In genomic region chr13:42301961-42302861, GRCm38 (mm10) we compare ENCODE assay signal across 8 mouse cellular contexts. TPM values are rescaled to one million over a fixed set of nuclear protein-coding genes. Genes with fewer than 3 reads are reported as not detected.
A peak's percentile ranks its signal among the peaks of the same experiment; 100 is the strongest.
DNase-seq lines count a peak whose midpoint lies in the region; ATAC-seq and TF ChIP-seq lines count a peak whose summit lies in the region.

No protein-coding gene starts in this region.

- no peak overlapping the region for H3ac ChIP-seq in myocyte (ENCODE audit: control insufficient read depth, insufficient read length)

- peaks cover 17% of the 10 kb centered on the region; the same call in 1 of the 2 replicates for H3K36me3 ChIP-seq in heart, embryonic 15.5 days
- H3K36me3 ChIP-seq in myocyte (ENCODE audit: control insufficient read depth, insufficient read depth): no peaks in the 10 kb centered on the region

- H3K4me2 ChIP-seq in heart, embryonic 15.5 days: peak overlapping the region; percentile 72
- H3K4me2 ChIP-seq in myocyte (ENCODE audit: low read depth): peak overlapping the region; percentile 92

- WGBS in heart, embryonic 15.5 days: 14% methylated on average over 27 of the region's 27 CpGs

- H3K4me1 ChIP-seq in heart, embryonic 15.5 days (replicated peaks): peaks cover 48% of the 10 kb centered on the region

- ATAC-seq in CD4-positive, CD25-positive, alpha-beta regulatory T cell, adult 4 months: peak; percentile 54
- ATAC-seq in heart, embryonic 15.5 days (replicated peaks; ENCODE audit: insufficient number of reproducible peaks, insufficient read depth, low FRiP score, low read depth): no peak

- H3K9ac ChIP-seq in heart, embryonic 15.5 days: peak overlapping the region; percentile 60

- H3K4me3 ChIP-seq in heart, embryonic 15.5 days: peak overlapping the region; percentile 58
- peak overlapping the region; percentile 41 for H3K4me3 ChIP-seq in myocyte

- DNase-seq in brain, adult 2 months (ENCODE audit: low read depth, low spot score): peak; percentile 19
- peak; percentile 38 to 48 for DNase-seq in kidney, postnatal 25 days
- DNase-seq in ovary, postnatal 10 days (ENCODE audit: low spot score): no peak
- no peak for DNase-seq in right cerebral cortex, postnatal 25 days
- DNase-seq in layer of hippocampus, postnatal 25 days (ENCODE audit: extremely low spot score in 1 of 2, low spot score in 1 of 2): no peak

- H3K9me3 ChIP-seq in heart, embryonic 15.5 days (replicated peaks): no peaks in the 10 kb centered on the region

- H3K27ac ChIP-seq in heart, embryonic 15.5 days: peak overlapping the region; percentile 77

- no peak for TF ChIP-seq POLR2A in myocyte (IDR thresholded peaks at IDR 0.05; ENCODE audit: insufficient read length, low read depth)

- H3K27me3 ChIP-seq in heart, embryonic 15.5 days: no peaks in the 10 kb centered on the region
- H3K27me3 ChIP-seq in myocyte (ENCODE audit: control insufficient read depth, insufficient read depth, insufficient read length): no peaks in the 10 kb centered on the region

- H3K79me2 ChIP-seq in myocyte (ENCODE audit: control insufficient read depth, insufficient read depth): no peaks in the 10 kb centered on the region

TF ChIP-seq in myocyte, 11 proteins besides CTCF, POLR2A, EP300 and RAD21:
- TF ChIP-seq POLR2AphosphoS2 (IDR thresholded peaks at IDR 0.05; ENCODE audit: insufficient read length, low read depth): no peak
- no peak for TF ChIP-seq TCF12 (IDR thresholded peaks at IDR 0.05; ENCODE audit: insufficient read depth, poor library complexity, severe bottlenecking)
- no peak for TF ChIP-seq MYOD1 (IDR thresholded peaks at IDR 0.05; ENCODE audit: control insufficient read depth in 1 of 3, insufficient read length in 2 of 3, low read depth in 2 of 3)
- no peak for TF ChIP-seq E2F4 (IDR thresholded peaks at IDR 0.05; ENCODE audit: insufficient read depth)
- no peak for TF ChIP-seq TCF3 (IDR thresholded peaks at IDR 0.05; ENCODE audit: insufficient read length, low read depth)
- no peak for TF ChIP-seq CEBPB (IDR thresholded peaks at IDR 0.05; ENCODE audit: insufficient read depth, poor library complexity, severe bottlenecking)
- no peak for TF ChIP-seq MAX (IDR thresholded peaks at IDR 0.05; ENCODE audit: low read depth)
- no peak for TF ChIP-seq MYOG (IDR thresholded peaks at IDR 0.05; ENCODE audit: control insufficient read depth in 1 of 3, insufficient read depth in 1 of 3, insufficient read length in 2 of 3, low read depth in 2 of 3)
- no peak for TF ChIP-seq REST (IDR thresholded peaks at IDR 0.05; ENCODE audit: insufficient read depth, insufficient read length)
TF ChIP-seq in myocyte: peak in this region for 0.

RNA-seq across cellular contexts. Expression of gene Edn1, which starts 0.9 kb away (rescaled TPM):
- polyA plus RNA-seq in CD4-positive, CD25-positive, alpha-beta regulatory T cell, adult 4 months (2017; shearing (Covaris generic)): not detected
- 8.0 and 8.2 TPM in 2 replicates for polyA plus RNA-seq in heart, embryonic 15.5 days (2015; fragmentation: Nextera tagmentation; extraction: Ambion mirVana)
- 0.58 TPM for polyA plus RNA-seq in myocyte (2012; fragmentation: generic; extraction: Trizol)
- total RNA-seq in layer of hippocampus, postnatal 25 days (2021): 1 to 10 TPM; 2.8 to 3.1 TPM

Comparison
In these comparisons a context has a peak if more than half of its experiments do, and no peak if none do; other contexts are left out.
1. DNase-seq: peak in brain, adult 2 months (single experiment) and kidney, postnatal 25 days (2 of 2); none in ovary, postnatal 10 days (single experiment), right cerebral cortex, postnatal 25 days (single experiment) and layer of hippocampus, postnatal 25 days (0 of 2).